Mouse (Mus musculus) cortical plate, adult 2 months (tissue): ENCODE results near the gene C1ql3.

Experiments used
- CTCF ChIP-seq: fragments of 200-500 bp; IDR thresholded peaks from 2 replicates; pipeline ENCODE4 v1.5.1; 2011; ENCODE audit warnings: mild to moderate bottlenecking, control low read depth, low read length; ENCODE audit not compliant: insufficient read depth; ENCODE audit errors: extremely low read depth
- POLR2A ChIP-seq: fragments of 200-500 bp; IDR thresholded peaks from 2 replicates; pipeline ENCODE4 v1.6.1; 2011; ENCODE audit warnings: mild to moderate bottlenecking, low read length, control low read depth; ENCODE audit not compliant: insufficient read depth; ENCODE audit errors: extremely low read depth

DNA sequence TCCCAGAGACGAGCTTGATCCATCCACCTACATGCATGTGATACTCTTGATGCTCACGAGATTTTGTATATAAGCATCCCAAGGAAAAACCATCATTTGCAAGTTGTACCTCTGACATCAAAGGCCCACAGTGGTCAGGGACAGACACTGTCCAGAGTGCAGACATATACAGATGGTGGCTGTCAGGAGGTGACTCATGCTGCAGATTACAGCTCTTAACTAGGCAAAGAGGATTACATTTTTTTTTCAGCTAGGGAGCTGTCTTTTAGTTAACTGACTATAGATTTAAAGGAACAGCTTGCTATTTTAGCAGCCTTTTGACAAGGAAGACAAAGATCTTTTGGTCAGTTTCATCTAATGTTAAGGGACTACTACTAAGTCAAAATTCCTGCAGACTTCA is 11.6 kb downstream of the C1ql3 start:
- TF ChIP-seq POLR2A (no peak), CTCF (no peak)
